Mouse (Mus musculus) heart, postnatal 14 days (tissue): ENCODE measurements around the gene Nlrp3. TPM values are rescaled to one million over a fixed set of nuclear protein-coding genes. Genes with fewer than 3 reads are reported as not detected.
"Not testable (repeated sequence)": the region's sequence is repeated elsewhere in the genome, so short reads cannot be mapped to it uniquely, and the experiment has no call there.

Experiments
- DNase-seq, 2 experiments: peaks; one replicate each; pipeline ENCODE4 v3.0.0; 2021 to 2022
- intact Hi-C: fragments of 180-260 bp; cut with DNase I; formaldehyde crosslinking; loops from one replicate; pipeline ENCODE4 v1.15.1; 2025
- total RNA-seq, 2 experiments: library from RNA; stranded (reverse); gene quantifications; 2 replicates each; pipeline ENCODE4 v1.2.3; 2021

The Nlrp3 gene
- total RNA-seq, 2 experiments from 2014 or later: 0.51 to 0.55 TPM

DNA sequence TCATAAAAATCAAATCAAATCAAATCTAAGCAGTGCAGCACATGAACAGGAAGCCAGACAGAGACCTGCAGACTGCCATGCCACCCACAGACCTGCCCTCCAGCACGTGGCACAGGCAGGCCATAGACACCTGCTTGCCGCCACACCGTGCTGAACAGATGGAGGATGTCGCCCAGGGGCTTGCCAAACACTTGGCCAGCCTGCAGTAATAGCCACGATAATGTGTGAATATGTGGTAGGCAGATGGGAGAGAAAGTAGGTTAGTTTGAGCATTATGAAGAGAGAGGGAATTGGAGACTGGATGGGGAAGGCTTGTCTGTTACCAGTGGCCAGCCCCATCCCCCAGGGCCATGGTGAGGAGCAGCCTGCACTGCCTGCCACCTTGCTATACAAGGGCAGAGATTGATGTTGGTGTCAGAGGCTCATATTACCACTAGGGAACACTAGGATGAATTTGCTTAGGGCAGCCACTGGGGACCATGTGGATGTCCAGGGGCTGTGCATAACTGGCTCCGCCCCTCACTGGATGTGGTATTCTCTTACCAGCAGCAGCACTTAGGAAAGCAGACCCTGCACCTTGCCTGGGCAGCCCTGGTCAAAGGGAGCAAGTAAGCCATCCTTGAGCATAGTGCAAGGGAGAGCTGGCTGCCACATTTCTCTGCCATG, 10.4 kb upstream of the Nlrp3 start:
- intact Hi-C loops: no loop called here

GRCm38 (mm10) chr11:59531562-59531961, 9.8 kb upstream of the Nlrp3 start:
- DNase-seq: no peak
- intact Hi-C loops: no loop called here

More for the DNA sequence above, 10.4 kb upstream of the Nlrp3 start:
- DNase-seq: no peak

DNA sequence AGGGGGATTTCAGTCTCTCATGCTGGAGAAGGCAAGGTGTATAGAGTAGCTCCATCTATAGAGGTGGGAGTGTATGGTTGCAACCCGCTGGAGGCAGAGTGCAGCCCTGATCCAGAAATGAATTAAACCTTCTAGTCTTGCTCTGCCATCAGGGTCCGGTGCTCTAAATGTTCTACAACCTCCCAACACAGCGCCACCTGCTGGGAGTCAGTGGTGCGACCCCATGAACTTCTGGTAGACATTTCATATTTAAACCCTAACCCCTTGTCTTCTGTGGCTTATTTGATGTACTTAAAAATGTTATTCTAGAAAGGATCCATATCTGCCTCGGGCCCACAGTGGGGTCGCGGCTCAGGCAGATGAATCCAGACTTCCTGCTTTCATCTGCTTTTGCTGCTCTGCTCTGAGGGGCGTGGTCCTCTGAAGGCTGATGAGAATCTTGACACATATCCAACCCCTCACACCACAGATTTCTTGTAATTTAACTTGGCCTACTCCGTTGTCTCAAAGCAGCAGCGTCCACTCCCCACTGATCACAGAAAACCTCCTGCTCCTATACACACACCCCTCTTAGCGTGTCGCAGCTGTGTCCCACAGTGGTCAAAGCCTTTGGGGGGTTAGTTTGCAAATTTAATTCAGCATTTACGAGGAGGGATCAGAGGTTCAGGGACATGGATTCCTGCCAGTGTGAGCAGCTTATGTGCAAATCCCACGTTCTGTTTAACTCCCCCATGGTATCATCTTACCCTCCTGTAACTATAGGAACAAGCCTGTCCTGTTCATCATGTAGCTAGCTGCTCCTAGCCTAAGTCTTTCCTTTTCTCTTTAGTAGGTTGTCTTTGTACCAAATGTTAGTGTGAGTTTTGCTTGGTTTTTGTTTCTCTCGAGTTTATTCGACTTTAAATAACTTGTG, 3.9 kb upstream of the Nlrp3 start:
- intact Hi-C loops: no loop called here
- DNase-seq: peak; percentile 27 to 40

DNA sequence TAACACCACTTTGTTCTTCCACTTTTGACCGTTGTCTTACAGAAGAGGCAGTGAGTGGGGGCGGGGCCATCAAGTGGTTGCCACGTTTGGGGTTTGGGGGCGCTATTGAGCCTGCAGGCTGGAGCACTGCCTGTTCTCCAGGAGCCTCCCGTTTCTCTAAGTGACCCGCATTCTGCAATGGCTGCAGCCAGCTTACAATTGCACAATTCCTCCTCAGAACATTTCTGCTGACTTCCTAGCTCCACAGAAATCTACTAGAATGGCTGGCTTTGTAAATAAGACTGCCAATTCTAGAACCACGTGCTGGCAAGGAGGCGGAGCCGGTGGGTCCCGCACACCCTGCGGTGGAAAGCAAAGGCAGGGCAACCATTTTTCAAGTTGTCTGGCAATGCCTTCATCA, 3.0 kb upstream of the Nlrp3 start:
- DNase-seq: peak; percentile 59 to 63

DNA sequence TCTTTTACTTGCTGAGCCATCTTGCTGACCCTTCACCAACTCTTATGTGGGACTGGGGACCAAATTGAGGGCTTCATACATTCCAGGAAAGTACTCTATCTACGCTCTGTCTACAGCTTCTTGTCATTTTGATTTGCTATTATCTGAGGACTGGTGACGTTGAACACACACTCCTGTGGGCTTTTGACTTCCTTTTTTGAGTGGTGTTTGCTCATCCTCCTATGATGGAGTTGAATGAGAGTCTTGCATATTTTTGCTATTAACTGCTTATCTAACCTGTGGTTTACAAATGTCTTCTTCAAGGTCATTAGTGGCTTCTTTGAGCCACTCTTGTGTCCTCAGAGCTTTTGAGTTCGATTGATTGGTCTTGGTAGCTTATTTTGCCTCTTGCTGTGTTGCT, 1.2 kb upstream of the Nlrp3 start:
- no peak for DNase-seq
- intact Hi-C loops: no loop called here

More for the DNA sequence above, 3.0 kb upstream of the Nlrp3 start:
- intact Hi-C loops: no loop called here

DNA sequence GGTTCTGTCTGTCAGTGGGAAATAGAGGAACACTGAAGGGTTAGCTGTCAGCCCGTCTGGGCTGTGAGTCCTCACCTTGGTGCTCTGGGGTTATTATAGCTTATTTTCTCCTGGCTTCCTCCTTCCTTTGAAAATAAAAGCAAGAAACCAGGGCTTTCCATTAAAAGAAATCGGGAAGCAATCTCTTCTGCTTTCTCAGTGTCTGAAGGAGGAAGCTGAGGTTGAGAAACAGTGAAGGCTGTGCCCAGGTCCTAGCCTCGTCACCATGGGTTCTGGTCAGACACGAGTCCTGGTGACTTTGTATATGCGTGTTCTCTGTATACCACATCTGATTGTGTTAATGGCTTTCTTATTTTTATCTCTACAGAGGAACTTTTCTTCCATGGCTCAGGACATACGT, 1.1 kb downstream of the Nlrp3 start:
- intact Hi-C loops: no loop called here
- no peak for DNase-seq

GRCm38 (mm10) chr11:59543376-59543775, 2.0 kb downstream of the Nlrp3 start:
- intact Hi-C loops: no loop called here
- DNase-seq: no peak

GRCm38 (mm10) chr11:59544005-59544404, 2.6 kb downstream of the Nlrp3 start:
- intact Hi-C loops: no loop called here
- DNase-seq: no peak

DNA sequence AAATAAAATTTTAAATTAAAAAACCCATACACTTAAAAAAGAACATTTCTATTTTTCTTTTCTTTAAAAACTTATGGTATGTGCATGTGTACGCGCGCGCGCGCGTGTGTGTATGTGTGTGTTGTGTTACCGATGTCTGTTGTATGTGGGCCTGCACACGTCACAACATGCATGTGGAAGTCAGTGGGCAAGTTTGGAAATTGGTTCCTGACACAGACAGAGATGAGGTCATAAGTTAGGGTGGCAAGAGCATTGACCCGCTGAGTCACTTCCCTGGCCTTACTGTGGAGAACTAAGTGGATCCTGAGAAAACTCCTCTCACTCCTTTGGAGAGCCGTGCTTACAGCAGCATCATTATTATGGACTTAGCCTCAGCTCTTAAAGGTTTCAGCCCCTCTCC, 12.8 kb downstream of the Nlrp3 start:
- intact Hi-C loops: no loop called here
- DNase-seq: no peak

- no peak for DNase-seq
- intact Hi-C loops: no loop called here
Observed at GRCm38 (mm10) chr11:59554535-59554934, 13.2 kb downstream of the Nlrp3 start.

GRCm38 (mm10) chr11:59560906-59561305, 19.5 kb downstream of the Nlrp3 start:
- intact Hi-C loops: no loop called here
- no peak for DNase-seq

- no peak for DNase-seq
- intact Hi-C loops: no loop called here
Observed at GRCm38 (mm10) chr11:59562336-59562735, 21.0 kb downstream of the Nlrp3 start.

- intact Hi-C loops: no loop called here
- DNase-seq: no peak
Observed at GRCm38 (mm10) chr11:59562837-59563236, 21.5 kb downstream of the Nlrp3 start.

DNA sequence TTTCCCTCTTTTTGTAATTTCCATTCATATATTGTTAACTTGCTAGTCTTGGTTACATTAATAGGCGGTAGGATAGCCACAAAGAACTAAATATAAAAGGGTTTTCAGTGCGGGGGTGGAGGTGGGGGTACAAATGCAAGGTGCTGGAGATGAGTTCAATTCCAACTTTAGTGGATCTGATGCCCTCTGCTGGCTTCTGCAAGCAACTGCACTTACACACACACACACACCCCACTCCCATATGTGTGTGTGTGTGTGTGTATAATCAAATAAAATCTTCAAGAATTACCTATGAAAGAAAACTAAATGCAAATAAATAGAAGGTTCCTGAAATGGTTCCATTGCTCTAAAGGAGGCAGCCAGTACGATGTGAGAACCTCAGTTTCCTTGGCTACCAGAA, 27.9 kb downstream of the Nlrp3 start:
- peak in 1 of 2 experiments; percentile 14 for DNase-seq
- intact Hi-C loops: loop anchor here (5.0 kb wide), 1 partner anchor 267 kb away; no protein-coding TSS in a partner anchor

- intact Hi-C loops: no loop called here
- DNase-seq: peak in 1 of 2 experiments; percentile 8
Observed at GRCm38 (mm10) chr11:59575726-59576125, 34.4 kb downstream of the Nlrp3 start.

GRCm38 (mm10) chr11:59576135-59576534, 34.8 kb downstream of the Nlrp3 start, which contains the start of gene Olfr222:
Olfr222 (minus strand) TSS chr11:59576235.
- intact Hi-C loops, DNase-seq: not testable (repeated sequence)

DNA sequence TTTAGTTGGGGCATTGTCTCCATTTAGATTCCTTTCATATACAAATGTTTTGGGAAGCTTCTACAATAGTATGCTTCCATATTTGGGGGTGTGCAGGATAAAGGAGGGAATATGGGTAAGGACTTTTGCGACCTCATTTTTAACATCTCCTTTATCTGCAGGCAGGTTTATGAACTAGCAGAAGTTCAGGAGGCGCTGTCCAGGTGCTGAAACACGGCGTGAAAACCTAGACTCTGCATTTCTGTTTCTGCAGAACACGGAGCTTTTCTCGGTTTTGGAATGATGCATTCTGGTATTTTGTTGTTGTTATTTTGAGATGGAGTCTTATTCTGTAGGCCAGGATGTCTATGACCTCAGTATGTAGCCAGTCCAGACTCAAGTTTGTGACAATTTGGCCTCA, 43.2 kb downstream of the Nlrp3 start:
- DNase-seq: peak; percentile 15 to 34
- intact Hi-C loops: no loop called here

DNA sequence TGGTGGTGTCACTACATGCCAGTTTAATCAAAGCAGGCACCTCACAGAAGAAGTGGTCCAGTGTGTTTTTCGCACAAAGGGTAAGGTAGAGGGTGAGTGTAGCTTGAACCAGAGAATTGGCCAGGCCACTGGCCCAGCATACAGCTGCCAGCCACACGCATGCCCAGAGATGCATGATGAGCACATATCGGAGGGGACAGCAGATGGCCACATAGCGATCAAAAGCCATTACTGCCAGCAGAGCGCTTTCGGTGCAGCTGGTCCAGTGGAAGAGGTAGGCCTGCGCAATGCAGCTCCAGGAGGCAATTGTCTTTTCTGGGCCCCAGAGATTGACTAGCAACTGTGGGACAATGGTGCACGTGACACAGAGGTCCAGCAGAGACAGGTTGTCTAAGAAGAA, 48.1 kb downstream of the Nlrp3 start:
- intact Hi-C loops: no loop called here

DNA sequence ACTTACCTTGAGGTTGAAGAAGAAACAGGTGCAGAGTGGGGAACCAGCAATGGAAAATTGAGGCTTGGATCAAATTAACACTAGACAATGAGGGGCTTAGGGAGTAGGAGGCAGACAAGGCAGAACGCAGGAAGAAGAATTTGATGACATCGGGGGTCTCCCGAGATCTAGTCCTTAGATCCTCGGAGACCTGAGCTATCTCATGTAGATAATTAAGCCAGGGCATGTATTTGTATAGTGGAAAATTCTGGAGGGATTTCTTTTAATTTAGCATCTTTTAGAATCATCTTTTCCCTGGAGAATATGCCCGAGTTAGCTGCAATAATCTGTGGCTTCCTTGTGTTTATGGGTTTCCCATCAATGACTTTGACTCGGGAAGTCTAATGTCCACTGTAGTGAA, 51.8 kb downstream of the Nlrp3 start, which contains the start of gene Olfr223:
Gene Olfr223 (minus strand): TSS at position 101 of the 400 bp plus-strand sequence.
- intact Hi-C loops: no loop called here
- DNase-seq: no peak

More for the DNA sequence above, 48.1 kb downstream of the Nlrp3 start:
- DNase-seq: no peak

- DNase-seq: no peak
- intact Hi-C loops: no loop called here
Observed at GRCm38 (mm10) chr11:59596091-59596490, 54.7 kb downstream of the Nlrp3 start.

- DNase-seq: no peak
- intact Hi-C loops: no loop called here
Observed at GRCm38 (mm10) chr11:59596950-59597349, 55.6 kb downstream of the Nlrp3 start.
